Mouse (Mus musculus) erythroid progenitor cell, adult 5-6 weeks (primary cell): ENCODE results near the gene Pla2g10. TPM values are rescaled to one million over a fixed set of nuclear protein-coding genes. Genes with fewer than 3 reads are reported as not detected.
"Not testable (repeated sequence)": the region's sequence is repeated elsewhere in the genome, so short reads cannot be mapped to it uniquely, and the experiment has no call there.

Experiments used
- ATAC-seq: replicated peaks from 2 replicates; pipeline ENCODE4 v1.8.0; 2016; ENCODE audit warnings: moderate number of reproducible peaks, mild to moderate bottlenecking, moderate TSS enrichment, inconsistent platforms; ENCODE audit not compliant: poor library complexity, low FRiP score, severe bottlenecking
- total RNA-seq, 2 experiments: library from RNA; stranded (forward) in 1 of 2; stranded (reverse) in 1 of 2; fragments of 150-400 nt in 1 of 2; fragments of 186-747, 209-891 nt in 1 of 2; gene quantifications; 2 replicates each; pipeline versions ENCODE4 v1.2.3 to v1.2.4; 2015 to 2017; ENCODE audit warnings: low replicate concordance in 2 of 2

Pla2g10 gene
- total RNA-seq, 2 experiments from 2014 or later = not detected

GRCm38 (mm10) chr16:13733518-13734137 is 2.8 kb upstream of the Pla2g10 start:
- ATAC-seq = no peak; the same call in 1 of the 2 replicates

- no peak for ATAC-seq
Measured at GRCm38 (mm10) chr16:13732786-13733185, 2.0 kb upstream of the Pla2g10 start.

- ATAC-seq = no peak
Measured at GRCm38 (mm10) chr16:13729428-13729827, 1.4 kb downstream of the Pla2g10 start.

- no peak for ATAC-seq
Measured at GRCm38 (mm10) chr16:13727811-13728335, 2.9 kb downstream of the Pla2g10 start.

GRCm38 (mm10) chr16:13722937-13723336 is 7.8 kb downstream of the Pla2g10 start:
- no peak for ATAC-seq

- ATAC-seq = no peak
Measured at GRCm38 (mm10) chr16:13716821-13717553, 13.8 kb downstream of the Pla2g10 start.

GRCm38 (mm10) chr16:13714910-13715309 is 15.9 kb downstream of the Pla2g10 start:
- ATAC-seq = no peak

- ATAC-seq = no peak
Measured at GRCm38 (mm10) chr16:13704676-13705075, 26.1 kb downstream of the Pla2g10 start.

GRCm38 (mm10) chr16:13702184-13702583 is 28.6 kb downstream of the Pla2g10 start:
- no peak for ATAC-seq

- ATAC-seq = no peak
Measured at GRCm38 (mm10) chr16:13698998-13699397, 31.8 kb downstream of the Pla2g10 start.

- ATAC-seq = no peak
Measured at GRCm38 (mm10) chr16:13678601-13679319, 52.0 kb downstream of the Pla2g10 start.

- no peak for ATAC-seq
Measured at GRCm38 (mm10) chr16:13674511-13674910, 56.3 kb downstream of the Pla2g10 start.

- ATAC-seq = no peak
Measured at GRCm38 (mm10) chr16:13673114-13673513, 57.7 kb downstream of the Pla2g10 start.

GRCm38 (mm10) chr16:13672386-13672898 is 58.3 kb downstream of the Pla2g10 start:
- peak; percentile 68 for ATAC-seq

- ATAC-seq = peak; percentile 76
Measured at GRCm38 (mm10) chr16:13671685-13672385, 58.9 kb downstream of the Pla2g10 start, which contains the start of the genes Bfar and 3110001I22Rik. Gene Bfar (plus strand): TSS chr16:13671858. Gene 3110001I22Rik (plus strand): TSS chr16:13671929.

- ATAC-seq = not testable (repeated sequence)
Measured at GRCm38 (mm10) chr16:13670896-13671295, 59.9 kb downstream of the Pla2g10 start.

- ATAC-seq = no peak
Measured at GRCm38 (mm10) chr16:13669282-13669681, 61.5 kb downstream of the Pla2g10 start.

GRCm38 (mm10) chr16:13668402-13669108 is 62.2 kb downstream of the Pla2g10 start:
- ATAC-seq = no peak

GRCm38 (mm10) chr16:13667878-13668343 is 62.9 kb downstream of the Pla2g10 start, which contains the start of gene Parn:
Gene Parn (minus strand): TSS chr16:13668170.
- ATAC-seq = peak; percentile 83
